Mouse (Mus musculus) thymus, postnatal 10 days (tissue): ENCODE data around the gene Rtn4rl2.
"Not testable (repeated sequence)": the region's sequence is repeated elsewhere in the genome, so short reads cannot be mapped to it uniquely, and the experiment has no call there.

Experiments used
- DNase-seq, 2 experiments: peaks; one replicate each; pipeline ENCODE4 v3.0.0; 2021; ENCODE audit warnings: low spot score in 2 of 2

The Rtn4rl2 gene

GRCm38 (mm10) chr2:84886234-84886731, at the start of gene Rtn4rl2:
Rtn4rl2 (minus strand) TSS chr2:84886710.
- DNase-seq, result no peak

GRCm38 (mm10) chr2:84935065-84935464, 48.6 kb upstream of the Rtn4rl2 start:
- no peak for DNase-seq

DNA sequence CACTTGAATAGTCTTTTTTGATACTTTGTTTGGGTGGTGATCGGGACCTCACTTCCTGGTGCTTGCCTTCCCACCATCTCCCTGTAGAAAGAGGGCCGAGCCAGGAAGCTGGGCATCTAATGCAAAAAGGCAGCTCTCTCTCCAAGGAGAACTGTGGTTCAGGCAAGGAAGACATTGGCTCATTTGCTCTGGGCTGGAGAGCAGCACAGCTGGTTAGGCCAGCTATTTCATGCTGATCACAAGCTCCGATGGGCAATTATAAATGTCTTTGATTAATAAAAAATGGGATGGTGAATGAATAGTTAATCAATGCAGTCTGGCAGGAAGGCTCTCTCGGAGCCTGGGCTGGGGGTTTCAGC, 48.1 kb upstream of the Rtn4rl2 start:
- no peak for DNase-seq

DNA sequence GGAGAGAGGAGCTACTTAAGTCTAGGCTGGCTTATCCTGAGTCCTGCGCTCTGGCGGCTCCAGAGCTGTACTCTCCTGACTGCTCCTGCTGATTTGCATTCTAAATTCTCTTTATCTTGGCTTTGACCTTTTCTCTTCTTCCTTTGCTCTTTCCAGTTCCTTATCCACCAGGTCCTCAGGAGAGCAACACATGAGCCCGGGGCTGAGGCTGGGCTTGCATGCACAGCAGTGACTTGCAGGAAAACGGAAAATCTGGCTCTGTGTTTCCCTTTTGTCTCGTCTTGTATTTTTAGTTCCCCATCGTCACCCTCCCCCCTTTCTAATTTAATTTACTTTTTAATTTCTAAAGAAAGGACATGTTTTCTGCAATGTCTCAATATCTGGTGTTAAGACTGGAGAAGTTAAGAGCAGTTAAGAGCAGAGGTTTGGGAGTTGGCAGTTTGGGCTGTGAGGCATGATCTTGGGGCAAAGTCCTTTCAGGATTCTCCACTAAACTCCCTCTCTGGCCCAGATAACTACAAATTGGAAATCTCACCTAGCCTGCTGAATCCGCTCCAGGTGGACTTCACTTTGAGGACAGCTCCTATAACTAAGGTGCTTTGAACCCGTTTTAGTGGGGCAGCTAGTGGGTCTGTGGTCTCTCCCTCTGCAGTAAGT, 47.6 kb upstream of the Rtn4rl2 start:
- DNase-seq, result no peak

DNA sequence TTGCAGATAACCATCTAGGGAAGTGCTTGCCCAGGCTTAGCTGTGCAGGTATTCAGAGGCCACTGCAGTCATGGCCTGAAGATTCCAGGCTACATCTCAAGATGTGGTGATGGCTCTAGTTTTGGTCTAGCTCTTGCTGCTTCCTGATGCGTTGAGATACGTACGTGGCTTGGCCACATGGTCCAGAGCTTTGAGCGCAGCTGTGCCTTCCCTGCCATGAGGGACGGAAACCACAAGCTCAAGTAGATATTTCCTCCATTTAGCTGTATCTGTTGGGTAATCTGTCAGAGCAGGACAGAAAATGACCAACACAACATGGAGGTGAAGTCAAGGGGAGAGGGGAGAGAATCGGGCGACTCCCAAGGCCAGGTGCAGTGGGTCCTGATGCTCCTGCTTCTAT, 43.7 kb upstream of the Rtn4rl2 start:
- DNase-seq, result no peak

- no peak for DNase-seq
Measured at GRCm38 (mm10) chr2:84919601-84920108, 33.1 kb upstream of the Rtn4rl2 start.

DNA sequence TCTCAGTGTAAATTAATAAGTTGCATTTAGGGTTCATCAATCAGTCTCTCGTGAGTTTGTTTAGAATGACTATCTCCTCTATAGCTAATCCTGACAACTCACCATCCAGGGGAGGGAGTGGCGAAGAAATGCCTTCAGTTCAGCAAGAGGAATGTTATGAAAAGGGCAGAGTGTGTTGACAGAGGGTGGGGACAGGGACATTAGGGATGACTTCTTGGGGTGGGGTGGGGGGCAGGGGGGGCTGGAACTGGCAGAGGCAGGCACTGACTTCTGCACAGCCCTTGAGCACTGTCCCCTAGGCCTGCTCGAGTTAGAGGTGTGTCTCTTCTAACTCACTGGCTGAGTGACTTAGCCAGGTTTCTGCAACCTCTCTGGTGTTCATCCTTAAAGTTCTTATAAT, 31.7 kb upstream of the Rtn4rl2 start:
- DNase-seq, result no peak

- DNase-seq, result no peak
Measured at GRCm38 (mm10) chr2:84916548-84917320, 30.2 kb upstream of the Rtn4rl2 start.

DNA sequence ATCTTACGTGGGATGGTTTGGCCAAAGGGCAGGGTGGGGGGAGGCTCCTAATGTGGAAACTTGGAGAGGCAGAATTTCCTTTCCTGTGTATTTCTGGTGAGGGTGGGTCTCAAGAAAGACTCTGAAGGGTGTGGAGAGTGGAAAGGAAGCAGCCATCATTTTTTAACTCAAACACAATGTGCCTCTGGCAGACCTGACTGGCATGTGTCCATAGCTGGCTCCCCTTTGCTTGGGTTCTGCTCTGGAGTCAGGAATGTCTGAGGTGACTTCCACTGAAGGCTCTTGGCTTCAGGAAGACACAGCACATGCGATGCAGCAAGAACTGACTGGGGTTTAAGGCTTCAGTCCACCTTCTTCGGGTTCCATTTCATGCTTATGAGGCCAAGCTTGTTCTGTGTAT, 28.8 kb upstream of the Rtn4rl2 start:
- no peak for DNase-seq

DNA sequence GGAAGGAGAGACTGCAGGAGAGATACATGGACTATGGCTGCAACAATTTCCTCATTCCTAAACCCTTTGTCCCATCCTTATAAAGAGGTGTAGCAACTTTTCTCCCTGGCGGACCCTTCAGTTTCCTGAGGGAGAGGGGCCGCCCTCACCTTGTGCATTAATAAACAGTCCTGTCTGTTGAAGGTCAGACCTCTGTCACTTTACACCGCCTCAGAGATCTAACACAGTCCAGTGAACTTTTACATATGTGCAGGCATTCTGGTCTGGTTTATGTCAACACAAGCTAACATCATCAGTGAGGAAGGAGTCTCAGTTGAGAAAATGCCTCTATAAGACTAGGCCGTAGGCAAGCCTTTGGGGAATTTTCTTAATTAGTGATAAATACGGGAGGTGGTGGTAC, 27.4 kb upstream of the Rtn4rl2 start:
- no peak for DNase-seq

GRCm38 (mm10) chr2:84912722-84913121, 26.2 kb upstream of the Rtn4rl2 start:
- DNase-seq, result no peak

DNA sequence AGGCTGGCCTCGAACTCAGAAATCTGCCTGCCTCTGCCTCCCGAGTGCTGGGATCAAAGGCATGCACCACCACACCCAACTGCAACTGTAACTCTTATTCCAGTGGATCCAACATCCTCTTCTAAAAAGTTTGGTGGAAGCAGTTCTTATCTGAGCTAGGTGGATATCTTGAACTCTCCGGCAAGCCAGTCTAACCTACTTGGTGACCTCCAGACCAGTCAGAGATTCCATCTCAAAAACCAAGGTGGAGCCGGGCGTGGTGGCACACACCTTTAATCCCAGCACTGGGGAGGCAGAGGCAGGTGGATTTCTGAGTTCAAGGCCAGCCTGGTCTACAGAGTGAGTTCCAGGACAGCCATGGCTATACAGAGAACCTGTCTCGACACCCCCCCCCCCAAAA, 10.2 kb upstream of the Rtn4rl2 start:
- DNase-seq, result not testable (repeated sequence)

- DNase-seq, result no peak
Measured at GRCm38 (mm10) chr2:84895495-84896198, 9.1 kb upstream of the Rtn4rl2 start.

GRCm38 (mm10) chr2:84893359-84893758, 6.8 kb upstream of the Rtn4rl2 start:
- no peak for DNase-seq

DNA sequence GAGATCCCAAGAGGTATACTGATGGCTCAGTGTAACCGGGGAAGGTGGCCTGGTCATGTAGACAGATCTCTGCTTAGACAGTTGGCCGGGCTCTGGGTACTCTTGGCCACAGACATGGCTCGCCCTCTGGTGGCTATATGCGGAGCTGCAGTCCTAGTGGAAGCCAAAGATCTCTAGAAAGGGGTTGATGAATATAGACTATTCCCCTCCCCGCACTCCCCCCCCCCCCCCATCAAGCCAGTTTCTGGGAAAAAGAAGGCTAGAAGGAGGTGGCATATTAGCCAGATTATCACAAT, 3.5 kb upstream of the Rtn4rl2 start:
- peak; percentile 50 to 71 for DNase-seq

- no peak for DNase-seq
Measured at GRCm38 (mm10) chr2:84889316-84890044, 3.0 kb upstream of the Rtn4rl2 start.

- peak; percentile 57 to 83 for DNase-seq
Measured at GRCm38 (mm10) chr2:84888657-84889315, 2.3 kb upstream of the Rtn4rl2 start.

DNA sequence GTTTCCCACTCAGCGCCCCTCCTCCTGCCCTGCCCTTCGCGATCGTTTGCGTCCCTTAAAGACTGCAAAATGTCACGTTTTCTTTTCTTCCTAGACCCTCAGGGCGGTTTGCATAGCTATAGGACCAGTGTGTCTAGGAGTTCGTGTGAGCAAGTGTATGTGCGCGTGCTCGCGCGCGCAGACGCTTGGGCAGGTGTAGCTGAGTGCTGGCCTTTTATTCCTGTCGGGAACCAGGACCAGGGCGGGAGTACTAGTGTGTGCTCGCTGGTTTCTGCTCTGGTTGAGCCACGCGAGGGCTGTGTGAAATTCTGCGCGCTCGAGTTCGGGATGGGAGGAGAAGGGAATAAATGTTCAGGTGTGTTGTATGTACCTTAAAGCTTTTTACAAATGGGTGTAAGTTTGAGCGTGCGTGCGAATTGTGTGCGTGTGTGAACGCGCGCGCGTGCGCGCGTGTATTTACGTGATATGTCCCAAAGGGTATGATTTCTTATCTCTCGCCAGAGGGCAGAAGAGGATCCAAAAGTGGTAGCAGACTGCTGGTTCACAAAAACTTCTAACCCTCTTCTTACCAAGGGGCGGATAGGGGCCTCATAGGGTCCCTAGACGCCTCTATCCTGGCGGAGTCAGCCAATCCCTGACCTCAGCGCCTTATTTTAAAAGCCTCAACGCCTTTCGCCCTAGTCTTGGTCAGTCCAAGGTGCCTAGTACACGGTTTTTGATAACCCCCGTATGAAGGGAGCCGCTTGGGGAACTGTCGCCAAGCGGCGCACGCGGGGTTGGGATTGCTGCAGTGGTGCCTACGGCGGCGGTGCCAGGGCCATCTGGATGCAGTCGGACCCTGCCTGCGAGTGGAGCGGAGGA, 1.1 kb upstream of the Rtn4rl2 start:
- no peak for DNase-seq

DNA sequence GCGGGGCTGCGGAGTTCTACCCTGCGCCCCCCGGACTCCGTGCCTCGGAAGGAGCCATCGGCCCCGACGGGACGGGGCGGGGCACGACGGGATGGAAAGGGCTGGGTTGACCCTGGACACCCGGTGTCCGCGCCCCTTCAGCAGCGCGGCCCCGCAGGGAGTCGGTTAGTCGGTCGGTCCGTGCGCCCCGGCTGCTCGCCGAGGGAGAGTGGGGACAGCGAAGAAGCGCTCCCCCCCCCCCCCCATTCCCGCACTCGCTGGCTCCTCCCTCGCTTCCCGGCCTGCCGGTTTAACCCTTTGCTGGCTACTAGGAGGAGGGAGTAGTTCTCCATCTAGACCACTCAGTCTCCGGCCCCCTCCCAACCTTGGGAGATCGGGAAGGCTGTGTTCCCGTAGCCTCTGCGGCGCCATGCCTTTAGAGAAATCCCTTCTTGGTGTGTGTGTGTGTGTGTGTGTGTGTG, 341 bp upstream of the Rtn4rl2 start:
- no peak for DNase-seq
